Mouse (Mus musculus): ENCODE data around the gene Nrip3.

DNA sequence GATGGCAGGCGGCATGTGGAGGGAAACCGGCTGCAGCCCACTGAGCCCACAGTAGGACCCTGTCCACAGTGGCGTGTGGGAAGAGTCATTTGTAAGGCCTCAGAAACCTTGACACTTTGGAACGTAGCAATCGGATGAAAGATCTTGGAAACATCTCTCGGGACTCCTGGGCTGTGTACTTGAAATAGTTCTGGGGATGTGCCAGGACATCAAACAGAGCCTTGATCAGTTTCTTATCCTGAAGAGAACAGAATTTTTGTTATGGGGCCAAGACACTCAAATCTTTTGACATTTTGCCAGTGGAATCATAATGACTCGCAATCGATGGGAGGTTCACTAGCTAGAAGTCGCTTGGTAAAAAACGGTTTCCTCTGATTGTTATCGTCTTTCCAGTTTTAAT lies 17.3 kb upstream of the Nrip3 start:
- TF ChIP-seq POLR2A (IDR thresholded peaks at IDR 0.05; ENCODE audit: low read depth, low read length) = no peak
- no peak for TF ChIP-seq CTCF (conservative IDR thresholded peaks at IDR 0.05 in 1 of 2, IDR thresholded peaks at IDR 0.05 in 1 of 2; ENCODE audit: low read depth in 2 of 2, low read length in 2 of 2)
- TF ChIP-seq E2F4 (IDR thresholded peaks at IDR 0.05; ENCODE audit: insufficient replicate concordance, low read depth, low read length) = no peak
- no peak for TF ChIP-seq KAT2A (IDR thresholded peaks at IDR 0.05; ENCODE audit: insufficient replicate concordance, low read length)
